Mouse (Mus musculus) gastrocnemius, adult 18-20 months (tissue): ENCODE results near the gene Klhl3. TPM values are rescaled to one million over a fixed set of nuclear protein-coding genes. Genes with fewer than 3 reads are reported as not detected.

Source experiments
- DNase-seq: peaks from one replicate; pipeline ENCODE4 v3.0.0; 2021; ENCODE audit warnings: low spot score
- microRNA-seq: library from miRNA; unstranded; fragments of <30 nt; microRNA quantifications from one replicate; pipeline ENCODE4 v1.2.0, GENCODE M21; 2021
- total RNA-seq, 2 experiments: library from RNA; stranded (reverse); gene quantifications; 2 replicates each; pipeline ENCODE4 v1.2.3; 2021

Gene Klhl3
- total RNA-seq, 2 experiments from 2014 or later = 0.26 to 0.78 TPM

- DNase-seq = no peak
Observed at GRCm38 (mm10) chr13:57965658-57966057, 147.7 kb downstream of the Klhl3 start.

- DNase-seq = no peak
Observed at GRCm38 (mm10) chr13:57960254-57960653, 153.1 kb downstream of the Klhl3 start.

GRCm38 (mm10) chr13:57959806-57960205 lies 153.6 kb downstream of the Klhl3 start:
- DNase-seq = no peak

Small RNA genes within 50 kb of the gene (microRNA-seq; reads per million reads assigned to microRNA genes)
- 79.5 reads per million, percentile 56 among the genes with 10 or more reads in this experiment for gene Mir874

Other genes with a start within 250 kb of the Klhl3 start
- under 1 TPM; 0.55 to 0.74 TPM for gene Spock1, start 205.3 kb downstream of the Klhl3 start, total RNA-seq
- 10 to 100 TPM; 30.8 to 34.4 TPM for gene Hnrnpa0, start 15.0 kb upstream of the Klhl3 start, total RNA-seq
- gene Idnk, start 44.1 kb upstream of the Klhl3 start, total RNA-seq = 1 to 10 TPM; 5.9 to 7.9 TPM
- gene Ubqln1, start 102.1 kb upstream of the Klhl3 start, total RNA-seq = 10 to 100 TPM; 47.6 to 52.7 TPM
- gene Gkap1, start 162.1 kb upstream of the Klhl3 start, total RNA-seq = 10 to 100 TPM; 30.6 to 31.9 TPM
- not detected for gene Kif27, start 245.5 kb upstream of the Klhl3 start, total RNA-seq